Mouse (Mus musculus) CH12.LX (cell line): ENCODE measurements at regions not wholly inside any gene's neighbourhood (a gene's known extent, or its start where the extent isn't known, plus 50 kb on each side); places are given as distances from the start of the nearest gene placed in this dataset.

Experiments used
- DNase-seq: peaks from one replicate; pipeline ENCODE4 v3.0.0-alpha.2; 2013; ENCODE audit errors: extremely low read depth
- H3K27ac ChIP-seq: 2 replicates; pipeline ENCODE4 v1.5.1; 2012; ENCODE audit warnings: low read depth, mild to moderate bottlenecking, control low read depth, moderate library complexity; ENCODE audit not compliant: insufficient read depth
- H3K27me3 ChIP-seq: replicated peaks from 2 replicates; pipeline ENCODE3; 2012; ENCODE audit warnings: inconsistent platforms
- H3K36me3 ChIP-seq, 2 experiments: replicated peaks in 1 of 2; 2 replicates each; pipeline versions ENCODE3 to v1.6.1; 2012; ENCODE audit warnings: inconsistent platforms in 1 of 2, low read length in 1 of 2, mild to moderate bottlenecking in 1 of 2, mixed read lengths in 1 of 2, moderate library complexity in 1 of 2; ENCODE audit not compliant: control insufficient read depth in 1 of 2, insufficient read depth in 1 of 2
- H3K4me1 ChIP-seq, 2 experiments: 2 replicates each; pipeline ENCODE4 v1.6.1; 2012; ENCODE audit warnings: inconsistent platforms in 1 of 2, moderate library complexity in 1 of 2; ENCODE audit not compliant: insufficient read depth in 2 of 2, control insufficient read depth in 1 of 2
- H3K4me2 ChIP-seq: 2 replicates; pipeline ENCODE4 v1.6.1; 2012; ENCODE audit warnings: low read depth, mild to moderate bottlenecking, control low read depth; ENCODE audit not compliant: poor library complexity, insufficient read depth, severe bottlenecking
- H3K4me3 ChIP-seq, 3 experiments: fragments of 150-350 bp in 1 of 3; sonication (generic) in 1 of 3; replicated peaks in 1 of 3; 2 replicates each; pipeline versions ENCODE3 to v1.5.1; 2011 to 2012; ENCODE audit warnings: low read depth in 2 of 3, low read length in 2 of 3, mild to moderate bottlenecking in 2 of 3, moderate library complexity in 2 of 3, control low read depth in 1 of 3, improper control_type of control experiment in 1 of 3, inconsistent platforms in 1 of 3, mixed read lengths in 1 of 3; ENCODE audit not compliant: poor library complexity in 1 of 3
- H3K79me2 ChIP-seq: replicated peaks from 2 replicates; pipeline ENCODE4 v1.6.1; 2012; ENCODE audit warnings: mild to moderate bottlenecking, moderate library complexity; ENCODE audit not compliant: control insufficient read depth, poor library complexity, insufficient read depth, severe bottlenecking; ENCODE audit errors: extremely low read depth
- H3K9ac ChIP-seq: 2 replicates; pipeline ENCODE4 v1.6.1; 2012; ENCODE audit warnings: low read depth, mild to moderate bottlenecking, control low read depth, moderate library complexity; ENCODE audit not compliant: insufficient read depth
- H3K9me3 ChIP-seq: replicated peaks from 2 replicates; pipeline ENCODE3; 2012; ENCODE audit warnings: low read length, inconsistent platforms, mixed read lengths
- BHLHE40 ChIP-seq: IDR thresholded peaks from 2 replicates; pipeline ENCODE4 v1.6.1; 2011; ENCODE audit warnings: mild to moderate bottlenecking, low read depth, low read length, improper control_type of control experiment
- CHD1 ChIP-seq: IDR thresholded peaks from 2 replicates; pipeline ENCODE4 v1.6.1; 2012; ENCODE audit warnings: low read depth, low read length, improper control_type of control experiment, inconsistent platforms
- CTCF ChIP-seq, 2 experiments: IDR thresholded peaks in 1 of 2; conservative IDR thresholded peaks in 1 of 2; 2 replicates each; pipeline ENCODE4 v1.5.1; 2011 to 2012; ENCODE audit warnings: low read depth in 2 of 2, low read length in 2 of 2, improper control_type of control experiment in 1 of 2, inconsistent platforms in 1 of 2, mild to moderate bottlenecking in 1 of 2, moderate library complexity in 1 of 2
- E2F4 ChIP-seq: IDR thresholded peaks from 2 replicates; pipeline ENCODE4 v1.6.1; 2011; ENCODE audit warnings: low read depth, low read length, improper control_type of control experiment; ENCODE audit not compliant: insufficient replicate concordance
- ETS1 ChIP-seq: conservative IDR thresholded peaks from 2 replicates; pipeline ENCODE4 v1.6.1; 2012; ENCODE audit warnings: low read depth, mild to moderate bottlenecking, inconsistent platforms, low read length, improper control_type of control experiment, moderate library complexity
- IRF4 ChIP-seq: IDR thresholded peaks from 2 replicates; pipeline ENCODE4 v1.6.1; 2014; ENCODE audit warnings: low read depth, mild to moderate bottlenecking, inconsistent platforms, low read length, improper control_type of control experiment
- MAFK ChIP-seq: IDR thresholded peaks from 2 replicates; pipeline ENCODE4 v1.6.1; 2011; ENCODE audit warnings: low read length, improper control_type of control experiment; ENCODE audit not compliant: insufficient replicate concordance
- MEF2A ChIP-seq: IDR thresholded peaks from 2 replicates; pipeline ENCODE4 v1.6.1; 2014; ENCODE audit warnings: low read depth, mild to moderate bottlenecking, inconsistent platforms, low read length, improper control_type of control experiment, borderline replicate concordance
- MXI1 ChIP-seq: IDR thresholded peaks from 2 replicates; pipeline ENCODE4 v1.6.1; 2011; ENCODE audit warnings: mild to moderate bottlenecking, low read depth, low read length, improper control_type of control experiment
- MYC ChIP-seq: IDR thresholded peaks from 2 replicates; pipeline ENCODE4 v1.6.1; 2011; ENCODE audit warnings: low read depth, mild to moderate bottlenecking, improper control_type of control experiment, low read length
- NELFE ChIP-seq: IDR thresholded peaks from 2 replicates; pipeline ENCODE4 v1.6.1; 2011; ENCODE audit warnings: low read depth, low read length, improper control_type of control experiment
- PAX5 ChIP-seq: IDR thresholded peaks from 2 replicates; pipeline ENCODE4 v1.6.1; 2012; ENCODE audit warnings: low read length, inconsistent platforms, mixed read lengths
- SMC3 ChIP-seq: IDR thresholded peaks from 2 replicates; pipeline ENCODE4 v1.6.1; 2011; ENCODE audit warnings: low read depth, low read length, improper control_type of control experiment
- TCF12 ChIP-seq: IDR thresholded peaks from 2 replicates; pipeline ENCODE4 v1.6.1; 2014; ENCODE audit warnings: low read depth, mild to moderate bottlenecking, inconsistent platforms, low read length, improper control_type of control experiment
- USF1 ChIP-seq: IDR thresholded peaks from 2 replicates; pipeline ENCODE4 v1.6.1; 2014; ENCODE audit warnings: low read depth, mild to moderate bottlenecking, inconsistent platforms, low read length, improper control_type of control experiment
- USF2 ChIP-seq: conservative IDR thresholded peaks from 2 replicates; pipeline ENCODE4 v1.6.1; 2011; ENCODE audit warnings: low read depth, low read length, improper control_type of control experiment
- ZC3H11A ChIP-seq: IDR thresholded peaks from 2 replicates; pipeline ENCODE4 v1.6.1; 2012; ENCODE audit warnings: low read depth, mild to moderate bottlenecking, inconsistent platforms, low read length, improper control_type of control experiment
- ZKSCAN1 ChIP-seq: IDR thresholded peaks from 2 replicates; pipeline ENCODE4 v1.6.1; 2012; ENCODE audit warnings: low read depth, inconsistent platforms, low read length, improper control_type of control experiment, borderline replicate concordance
- dilution Hi-C: fragments of 300-500 bp; cut with MboI; formaldehyde crosslinking; loops from 2 replicates; pipeline ENCODE4 v1.14.3; 2020; ENCODE audit warnings: low sequenced_read_pairs; ENCODE audit not compliant: extremely low pct_unique_long_range_greater_than_20kb, extremely low pct_ligation_motif_present
- in situ Hi-C: fragments of 300-500 bp; cut with MboI; formaldehyde crosslinking; loops from 3 replicates; pipeline ENCODE4 v1.14.3; 2019; ENCODE audit warnings: low sequenced_read_pairs, low pct_ligation_motif_present, low pct_unique_long_range_greater_than_20kb, mixed read lengths

GRCm38 (mm10) chr11:6900357-6900756 is 62.9 kb upstream of the Gm11983 start:
- H3K4me3 ChIP-seq = no peak overlapping the region
- no peaks in the 10 kb centered on the region for H3K79me2 ChIP-seq
- H3K4me2 ChIP-seq = no peak overlapping the region
- H3K4me1 ChIP-seq = no peaks in the 10 kb centered on the region
- H3K9me3 ChIP-seq = no peaks in the 10 kb centered on the region
- H3K27me3 ChIP-seq = peaks cover 72% of the 10 kb centered on the region
- in situ Hi-C loops = no loop called here
- no peak for DNase-seq
- no peak for TF ChIP-seq CTCF (conservative IDR thresholded peaks at IDR 0.05 in 1 of 2, IDR thresholded peaks at IDR 0.05 in 1 of 2; ENCODE audit: low read depth in 2 of 2, low read length in 2 of 2)
- TF ChIP-seq TCF12 = no peak
- no peak for TF ChIP-seq IRF4
- no peak for TF ChIP-seq PAX5
- TF ChIP-seq NELFE = no peak
- no peak for TF ChIP-seq USF1
- TF ChIP-seq ETS1 = no peak
- no peak for TF ChIP-seq E2F4
- TF ChIP-seq BHLHE40 = no peak
- TF ChIP-seq ZC3H11A = no peak
- no peak for TF ChIP-seq ZKSCAN1
- no peak for TF ChIP-seq MAFK
- no peak for TF ChIP-seq MEF2A
- TF ChIP-seq MXI1 = no peak
- TF ChIP-seq USF2 = no peak
- no peak for TF ChIP-seq SMC3
- no peak for TF ChIP-seq MYC
- dilution Hi-C loops = no loop called here
- no peak overlapping the region for H3K9ac ChIP-seq
- no peak overlapping the region for H3K27ac ChIP-seq
- H3K36me3 ChIP-seq = no peaks in the 10 kb centered on the region

GRCm38 (mm10) chr11:6899271-6900005 is 62.0 kb upstream of the Gm11983 start:
- dilution Hi-C loops = no loop called here
- Histone ChIP-seq H3K27me3 (peaks cover 77% of the 10 kb centered on the region), H3K27ac (no peak overlapping the region), H3K4me2 (no peak overlapping the region), H3K36me3 (no peaks in the 10 kb centered on the region)
- no peak for DNase-seq
- TF ChIP-seq CHD1 (no peak), MXI1 (no peak), MYC (no peak)
- TF ChIP-seq, all 38 proteins: peak for 0
- Histone ChIP-seq H3K79me2 (no peaks in the 10 kb centered on the region), H3K4me1 (no peaks in the 10 kb centered on the region), H3K4me3 (no peak overlapping the region), H3K9ac (no peak overlapping the region), H3K9me3 (no peaks in the 10 kb centered on the region)
- in situ Hi-C loops = no loop called here
